Mouse (Mus musculus) monocyte, adult 5-6 weeks (primary cell): ENCODE data around the gene Strn4. TPM values are rescaled to one million over a fixed set of nuclear protein-coding genes. Genes with fewer than 3 reads are reported as not detected.

Experiments
- ATAC-seq: fragments of 153-309, 156-312 bp; replicated peaks from 2 replicates; pipeline ENCODE4 v1.8.0; 2017; ENCODE audit warnings: mild to moderate bottlenecking; ENCODE audit not compliant: low TSS enrichment, insufficient number of reproducible peaks, severe bottlenecking, poor library complexity, low FRiP score
- total RNA-seq: library from RNA; stranded (forward); fragments of 200-1000, 200-491, 200-594 nt; gene quantifications from 3 replicates; pipeline ENCODE4 v1.2.3, GENCODE M21; 2017

Gene Strn4
- 70.9 to 99.8 TPM (median 71.5 TPM) in 3 replicates for total RNA-seq

DNA sequence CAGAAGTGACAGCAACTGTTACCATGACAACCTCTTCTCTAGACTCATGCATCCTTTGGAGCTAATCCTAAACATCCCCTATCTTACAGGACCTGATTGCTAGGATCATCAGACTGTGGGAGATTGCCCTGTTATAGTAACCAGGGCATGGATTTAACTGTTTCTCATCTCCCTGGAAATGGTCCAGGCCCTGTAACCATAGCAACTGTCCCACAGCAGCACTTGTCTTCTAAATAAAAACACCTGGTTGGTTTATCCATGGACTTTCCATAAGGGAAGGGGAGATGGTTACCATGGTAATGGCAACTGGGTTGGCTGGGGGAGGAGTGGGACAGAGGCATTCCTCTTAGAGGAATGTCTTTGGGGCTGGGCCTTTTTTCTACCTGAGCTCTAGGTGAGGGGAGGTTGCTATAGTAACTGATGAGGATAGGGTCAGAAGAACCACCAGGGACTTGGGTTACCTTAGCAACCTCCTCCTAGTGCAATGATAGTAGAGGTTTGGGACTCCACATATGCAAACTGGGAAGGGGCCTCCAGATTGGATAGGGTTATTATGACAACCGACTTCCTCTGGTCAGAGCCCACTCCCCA, at the start of gene Strn4:
Strn4 (plus strand) TSS at position 539 of the 591 bp plus-strand sequence.
- ATAC-seq: no peak

DNA sequence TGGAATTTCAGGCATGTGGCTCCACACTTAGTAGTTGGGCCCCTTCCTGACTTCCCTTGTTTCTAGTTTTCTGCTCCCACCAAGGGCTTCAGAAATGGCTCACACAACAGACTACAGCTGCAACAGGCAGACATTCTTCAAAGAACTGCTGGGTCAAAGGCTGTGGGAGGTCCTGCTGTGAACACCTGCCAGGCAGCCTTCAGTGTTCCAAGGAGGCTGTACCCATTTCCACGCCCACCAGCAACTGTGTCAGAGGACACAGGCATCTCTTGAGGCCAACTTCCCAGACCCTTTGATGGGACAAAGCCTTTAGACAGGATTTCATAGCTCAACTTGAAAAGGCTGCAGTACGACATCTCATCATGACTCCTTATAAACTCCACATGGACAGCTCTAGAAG, 49.2 kb upstream of the Strn4 start:
- no peak for ATAC-seq

DNA sequence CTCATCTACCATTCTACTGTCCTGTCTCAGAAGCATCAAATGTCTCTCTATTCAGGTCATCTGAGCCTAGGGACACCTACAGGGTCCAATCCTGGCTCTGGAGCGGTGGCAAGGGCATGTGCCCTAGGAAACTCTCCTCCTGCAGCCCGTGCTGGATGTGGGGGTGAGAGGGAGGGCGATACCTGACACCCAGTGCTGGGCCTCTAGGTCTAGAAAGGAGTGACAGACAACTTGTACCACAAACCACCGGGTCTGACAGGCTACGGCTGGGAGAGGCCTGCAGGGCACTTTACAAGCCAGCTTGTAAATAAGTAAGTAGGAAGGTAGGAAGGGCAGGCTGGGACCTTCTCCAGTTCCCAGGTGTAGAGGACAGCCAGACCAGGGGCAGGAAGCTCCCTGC, 39.8 kb upstream of the Strn4 start:
- no peak for ATAC-seq

DNA sequence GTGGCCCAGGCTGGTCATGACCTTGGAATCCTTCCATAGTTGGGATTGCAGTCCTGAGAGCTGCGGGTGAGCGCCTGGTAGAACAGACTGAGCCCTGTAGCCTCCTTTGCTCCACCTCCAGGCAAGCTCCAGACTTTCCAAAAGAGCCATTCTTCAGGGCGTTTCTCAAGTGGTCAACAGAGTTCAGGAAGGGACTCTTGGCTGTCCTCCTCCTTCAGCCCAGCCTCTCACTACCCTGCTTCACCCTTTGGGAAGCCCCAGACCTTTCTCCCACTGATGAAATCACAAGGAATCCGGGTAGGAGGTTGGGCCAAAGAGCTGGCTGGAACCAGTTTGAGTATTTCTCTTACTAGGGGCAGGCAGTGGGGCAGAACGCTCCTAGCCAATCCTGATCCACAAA, 35.6 kb upstream of the Strn4 start:
- no peak for ATAC-seq

DNA sequence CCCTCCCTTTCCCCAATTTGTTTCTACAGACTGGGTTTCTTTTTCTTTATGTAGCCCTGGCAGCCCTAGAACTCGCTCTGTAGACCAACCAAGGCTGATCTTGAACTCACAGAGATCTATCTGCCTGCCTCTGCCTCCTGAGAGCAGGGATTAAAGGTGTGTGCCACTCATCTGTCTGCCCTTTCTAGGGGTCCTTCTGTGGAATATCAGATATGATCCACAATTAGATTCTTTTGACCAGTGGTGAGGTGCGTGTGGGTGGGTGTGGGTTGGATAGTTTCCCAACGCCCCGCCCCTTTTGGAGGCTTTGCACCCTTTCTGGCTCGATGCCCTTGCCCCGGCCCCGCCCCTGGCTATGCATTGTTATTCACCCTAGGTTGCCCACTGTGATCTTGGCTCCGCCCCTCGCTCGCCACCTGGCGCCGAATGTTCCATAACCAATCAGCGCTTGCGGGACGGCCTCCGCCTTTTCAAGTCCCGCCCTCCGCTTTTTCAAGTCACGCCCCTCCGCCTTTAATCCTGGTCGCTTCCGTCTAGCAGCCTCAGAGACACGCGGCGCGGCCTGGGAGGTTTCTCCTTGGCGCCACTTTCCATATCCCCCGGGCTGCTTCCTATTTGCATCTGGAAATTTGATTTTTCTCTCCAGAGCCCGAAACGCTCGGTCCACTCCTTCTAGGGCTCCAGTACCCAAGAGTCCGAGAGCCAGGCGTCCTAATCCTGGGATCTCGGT, 34.7 kb upstream of the Strn4 start, which contains the start of gene Slc1a5:
Slc1a5 (plus strand) TSS at position 516 of the 730 bp plus-strand sequence.
- ATAC-seq: peak; percentile 84

DNA sequence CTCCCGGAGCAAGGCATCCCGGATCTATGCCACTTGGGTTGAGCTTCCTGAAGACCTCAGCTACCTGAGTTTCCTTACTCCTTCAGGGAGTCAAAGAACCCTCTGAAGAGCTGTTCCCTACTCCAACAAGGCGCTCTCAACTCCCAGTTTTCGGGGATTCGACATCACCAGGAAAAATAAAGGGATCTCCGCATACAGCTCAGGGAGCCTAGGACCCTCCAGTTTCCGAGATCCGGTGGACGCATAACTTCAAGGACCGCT, 34.2 kb upstream of the Strn4 start:
- ATAC-seq: no peak

DNA sequence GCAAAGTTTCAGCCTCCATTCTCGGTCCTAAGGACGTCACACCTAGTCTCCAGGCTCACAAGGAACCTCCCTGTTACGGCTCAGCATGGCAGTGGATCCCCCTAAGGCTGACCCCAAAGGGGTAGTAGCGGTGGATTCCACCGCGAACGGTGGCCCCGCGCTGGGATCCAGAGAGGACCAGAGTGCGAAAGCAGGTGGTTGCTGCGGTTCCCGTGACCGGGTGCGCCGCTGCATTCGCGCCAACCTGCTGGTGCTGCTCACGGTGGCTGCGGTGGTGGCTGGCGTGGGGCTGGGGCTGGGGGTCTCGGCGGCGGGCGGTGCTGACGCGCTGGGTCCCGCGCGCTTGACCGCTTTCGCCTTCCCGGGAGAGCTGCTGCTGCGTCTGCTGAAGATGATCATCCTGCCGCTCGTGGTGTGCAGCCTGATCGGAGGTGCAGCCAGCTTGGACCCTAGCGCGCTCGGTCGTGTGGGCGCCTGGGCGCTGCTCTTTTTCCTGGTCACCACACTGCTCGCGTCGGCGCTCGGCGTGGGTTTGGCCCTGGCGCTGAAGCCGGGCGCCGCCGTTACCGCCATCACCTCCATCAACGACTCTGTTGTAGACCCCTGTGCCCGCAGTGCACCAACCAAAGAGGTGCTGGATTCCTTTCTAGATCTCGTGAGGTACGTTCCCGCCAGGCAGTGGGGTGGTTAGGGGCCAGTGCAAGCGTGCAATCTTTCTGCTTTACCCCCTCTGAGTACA, 33.7 kb upstream of the Strn4 start:
- ATAC-seq: no peak

DNA sequence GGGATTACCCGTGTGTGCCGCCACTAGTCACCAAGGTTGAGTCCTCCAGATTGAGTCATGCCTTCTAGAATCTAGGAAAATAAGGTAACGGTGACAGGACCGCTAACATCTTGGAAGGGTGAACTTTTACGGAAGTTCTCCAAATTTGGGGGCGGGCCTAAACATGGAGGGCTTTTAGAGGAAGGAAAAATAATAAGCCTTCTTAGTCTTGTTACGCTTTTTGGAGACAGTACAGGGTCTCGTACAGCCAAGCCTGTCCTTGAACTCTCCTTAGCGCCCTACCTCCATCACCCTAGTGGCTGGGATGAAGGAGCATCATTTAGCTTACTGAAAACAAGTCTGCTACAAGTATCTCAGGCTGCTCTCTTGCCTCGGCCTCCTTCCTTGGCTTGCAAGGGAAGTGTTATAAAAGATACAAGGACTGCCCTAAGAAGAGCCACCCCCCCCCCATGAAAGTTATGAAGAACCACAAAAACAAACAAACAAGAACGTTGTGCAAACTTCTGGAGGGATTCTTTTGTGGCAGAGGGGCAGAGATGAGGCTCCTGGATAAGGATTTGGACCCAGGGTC, 33.0 kb upstream of the Strn4 start:
- ATAC-seq: no peak

DNA sequence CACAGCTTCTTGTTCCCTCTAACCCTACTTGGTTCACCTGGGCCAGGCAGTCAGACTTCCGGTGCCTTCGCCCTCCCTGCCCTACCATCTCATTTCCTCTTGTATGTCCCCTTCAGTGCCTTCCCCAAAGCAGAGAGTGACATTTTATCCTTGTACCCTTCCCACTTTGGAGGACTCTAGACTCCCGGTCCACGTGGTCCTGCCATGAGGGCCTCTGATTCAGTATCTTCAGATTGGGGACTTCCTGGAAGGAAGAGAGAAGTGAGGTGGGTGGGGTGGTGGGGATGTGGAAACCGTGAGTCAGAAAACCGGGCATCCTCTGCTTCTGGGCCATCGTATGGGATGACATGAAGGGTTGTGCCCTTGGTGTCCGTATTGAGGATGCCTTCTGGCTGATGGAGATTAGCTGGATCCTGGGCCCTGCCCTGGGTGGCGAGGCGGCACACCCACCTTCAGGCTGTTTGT, 32.4 kb upstream of the Strn4 start:
- 0 out of 2 replicates have a peak, but pooled peaks have one; percentile 8 for ATAC-seq

DNA sequence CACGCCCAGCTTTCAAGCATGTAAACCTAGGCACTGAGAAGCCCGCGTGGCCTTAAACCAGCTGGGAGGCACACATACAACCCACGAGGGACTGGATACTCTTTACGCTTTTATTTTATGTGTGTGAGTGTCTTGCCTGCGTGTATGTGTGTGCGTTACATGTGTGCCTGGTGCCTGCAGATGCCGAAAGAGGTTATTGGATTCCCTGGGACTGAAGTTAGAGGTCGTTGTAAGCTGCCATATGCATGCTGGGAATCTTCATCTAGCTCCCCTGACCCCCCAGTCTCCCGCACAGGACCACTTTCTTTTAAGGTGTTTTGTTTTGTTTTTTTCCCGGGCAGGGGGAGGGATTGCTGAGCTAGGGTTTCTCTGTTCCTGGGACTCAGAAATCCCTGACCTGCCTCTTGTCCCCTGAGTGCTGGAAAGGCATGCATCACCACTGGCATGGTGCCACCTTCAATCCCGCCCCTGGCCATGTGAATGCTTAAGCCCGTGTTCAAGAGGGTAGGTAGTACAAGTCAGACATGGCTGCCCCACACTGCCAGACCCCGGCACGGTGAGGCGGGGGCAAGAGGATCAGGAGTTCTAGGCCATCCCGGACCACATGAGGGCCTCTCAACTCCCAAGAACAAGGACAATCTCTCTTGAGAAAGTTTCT, 31.8 kb upstream of the Strn4 start:
- ATAC-seq: no peak

DNA sequence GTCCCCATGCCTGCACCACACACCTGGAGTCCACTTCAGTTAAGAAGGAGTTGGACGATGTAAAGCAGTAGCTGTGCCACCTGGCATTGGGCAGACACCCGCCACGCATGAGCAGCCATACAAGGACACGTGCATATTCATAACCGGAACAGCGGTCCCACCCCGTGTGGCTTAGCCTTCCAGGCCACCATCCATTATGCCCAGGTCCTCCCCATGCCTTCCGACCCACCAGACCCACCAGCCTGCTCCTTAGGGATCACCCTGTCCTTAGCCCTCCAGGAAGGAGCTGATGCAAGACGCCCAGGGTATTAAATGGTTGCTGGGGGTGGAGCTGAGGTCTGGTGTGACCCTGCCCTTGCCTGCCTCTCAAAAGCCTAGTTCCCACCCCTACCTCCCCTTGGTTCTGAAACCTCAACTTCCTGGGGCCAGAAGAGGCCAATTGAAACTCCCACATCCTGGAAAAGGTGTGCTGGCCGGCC, 31.2 kb upstream of the Strn4 start:
- no peak for ATAC-seq

DNA sequence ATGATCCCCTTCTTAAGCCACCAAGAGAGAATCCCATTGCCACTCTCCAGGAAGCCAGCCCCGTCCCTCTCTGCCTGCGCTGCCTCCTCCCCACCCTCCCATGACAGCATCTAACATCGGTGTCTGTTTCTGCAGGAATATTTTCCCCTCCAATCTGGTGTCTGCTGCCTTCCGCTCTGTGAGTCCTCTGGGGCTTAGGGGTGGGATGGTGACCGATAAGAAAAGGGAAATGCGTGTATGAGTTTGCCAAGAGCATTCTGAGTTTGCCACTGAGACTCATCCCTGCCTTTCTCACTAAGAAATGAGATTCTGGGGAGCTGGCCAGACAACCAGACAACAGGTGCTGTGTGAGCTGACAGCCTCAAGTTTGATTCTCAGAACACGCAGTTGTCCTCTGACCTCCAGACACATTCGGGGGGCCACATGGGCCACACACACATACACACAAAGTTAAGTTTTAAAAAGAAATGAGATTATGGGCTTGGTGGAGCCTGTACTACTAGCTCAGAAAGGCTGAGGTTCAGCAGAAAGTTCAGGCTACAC, 30.1 kb upstream of the Strn4 start:
- no peak for ATAC-seq

DNA sequence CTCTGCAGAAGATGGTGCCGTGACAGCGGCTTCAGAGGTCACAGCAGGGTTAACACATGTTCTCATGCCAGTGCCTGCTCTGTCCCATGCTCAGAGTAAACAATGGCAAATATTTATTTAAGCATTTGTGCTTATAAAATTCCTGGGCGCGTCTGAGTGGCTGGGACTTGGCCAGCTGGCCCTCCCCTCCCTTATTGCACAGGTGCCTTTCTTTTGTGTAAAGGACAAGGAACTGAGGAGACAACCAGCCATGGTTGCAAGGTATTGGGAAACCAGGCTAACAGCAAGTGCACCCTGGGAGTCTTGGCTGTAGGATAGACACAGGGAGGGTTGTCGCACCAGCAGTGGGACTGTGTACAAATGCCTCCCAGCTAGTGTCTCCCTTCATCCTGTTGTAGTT, 23.4 kb upstream of the Strn4 start:
- no peak for ATAC-seq

DNA sequence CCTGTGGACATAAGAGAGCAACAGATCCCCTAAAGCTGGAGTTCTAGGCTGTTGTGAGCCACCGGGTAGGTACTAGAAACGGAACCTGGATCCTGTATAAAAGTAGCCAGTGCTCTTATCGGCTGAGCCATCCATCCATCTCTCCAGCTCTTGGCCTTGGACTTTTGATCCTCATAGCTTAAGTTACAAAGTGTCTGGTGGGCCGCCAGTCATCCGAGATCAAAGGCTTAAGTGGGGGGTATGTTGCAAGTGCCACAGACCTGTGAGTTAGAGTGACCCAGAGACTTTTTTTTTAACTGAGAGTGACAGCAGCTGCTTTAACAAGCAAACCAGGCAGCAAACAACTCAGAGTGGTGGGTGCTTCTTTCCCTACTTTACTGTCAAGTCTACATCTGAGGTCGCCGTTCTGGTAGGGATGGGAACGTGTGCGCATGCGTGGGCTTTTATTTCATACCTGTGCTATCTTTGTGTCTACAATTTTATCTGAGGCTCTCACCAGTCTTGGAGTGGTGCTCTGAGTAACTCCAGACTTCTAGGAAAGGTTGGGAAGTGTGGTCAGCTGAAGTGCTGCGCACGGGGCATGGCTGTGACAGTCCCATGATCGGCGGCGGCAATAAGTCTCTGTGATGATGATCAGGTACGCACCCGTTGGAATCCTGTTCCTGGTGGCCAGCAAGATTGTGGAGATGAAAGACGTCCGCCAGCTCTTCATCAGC, 22.5 kb upstream of the Strn4 start:
- ATAC-seq: no peak

DNA sequence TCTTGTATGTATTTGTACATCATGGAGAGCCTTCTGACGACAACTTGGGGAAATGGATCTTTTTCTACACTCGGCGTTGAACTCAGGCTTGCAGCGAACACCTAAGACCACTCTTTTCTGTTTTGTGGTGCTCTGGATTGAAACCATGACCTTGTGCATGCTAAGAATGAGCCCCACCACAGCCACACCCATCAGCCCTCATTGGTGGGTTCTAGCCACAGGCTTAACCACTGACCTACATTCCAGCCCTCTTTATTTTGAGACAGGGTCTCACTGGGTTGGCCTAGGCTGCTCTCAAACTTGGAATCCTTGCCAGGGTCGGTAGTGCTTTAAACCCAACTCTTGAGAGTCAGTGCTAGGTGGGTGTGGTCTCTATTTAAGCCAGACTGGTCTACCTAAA, 20.8 kb upstream of the Strn4 start:
- ATAC-seq: no peak

DNA sequence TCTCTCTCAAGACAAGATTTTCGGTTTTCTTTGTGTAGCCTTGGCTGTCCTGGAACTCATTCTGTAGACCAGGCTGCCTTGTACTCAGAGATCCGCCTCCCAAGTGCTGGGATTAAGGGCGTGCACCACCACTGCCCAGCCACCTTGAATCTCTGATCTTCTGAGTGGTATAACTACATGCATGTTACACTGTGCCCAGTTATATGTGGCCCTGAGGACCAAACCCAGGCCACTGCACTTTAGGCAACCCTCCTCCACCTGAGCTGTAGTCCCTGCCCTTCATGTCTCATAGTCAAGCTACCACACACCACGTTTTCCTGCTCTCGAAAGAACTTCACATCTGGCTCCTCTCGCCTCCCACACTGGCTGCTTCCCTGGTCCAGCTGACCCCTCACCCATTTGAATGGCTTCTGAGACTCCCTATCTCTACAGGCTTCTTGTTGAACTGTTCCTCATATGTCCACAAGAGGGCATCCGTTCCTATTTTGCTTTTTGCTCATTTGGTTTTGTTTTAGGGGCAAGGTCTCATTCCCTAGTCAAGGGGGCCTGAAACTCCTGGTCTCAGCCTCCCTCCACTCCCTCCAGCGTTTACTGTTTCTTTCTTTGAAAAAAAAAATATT, 11.2 kb upstream of the Strn4 start:
- ATAC-seq: peak; percentile 61; the same call in 1 of the 2 replicates

DNA sequence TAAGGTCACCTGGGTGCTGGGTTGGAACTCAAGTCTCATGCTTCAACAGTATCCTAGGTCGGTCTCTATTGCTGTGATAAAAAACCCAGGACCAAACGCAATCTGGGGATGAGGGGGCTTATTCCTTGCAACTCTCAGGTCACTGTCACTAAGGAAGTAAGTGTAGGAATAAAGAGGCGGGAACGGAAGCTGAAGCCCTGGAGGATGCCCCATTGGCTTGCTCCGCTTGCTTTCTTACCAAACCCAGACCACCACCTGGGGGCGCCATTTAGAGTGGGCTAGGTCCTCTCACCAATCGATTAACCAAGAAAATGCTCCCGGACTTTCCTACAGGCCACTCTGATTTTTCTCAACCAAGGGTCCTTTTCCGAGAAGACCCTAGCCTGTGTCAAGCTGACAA, 7.8 kb upstream of the Strn4 start:
- no peak for ATAC-seq

DNA sequence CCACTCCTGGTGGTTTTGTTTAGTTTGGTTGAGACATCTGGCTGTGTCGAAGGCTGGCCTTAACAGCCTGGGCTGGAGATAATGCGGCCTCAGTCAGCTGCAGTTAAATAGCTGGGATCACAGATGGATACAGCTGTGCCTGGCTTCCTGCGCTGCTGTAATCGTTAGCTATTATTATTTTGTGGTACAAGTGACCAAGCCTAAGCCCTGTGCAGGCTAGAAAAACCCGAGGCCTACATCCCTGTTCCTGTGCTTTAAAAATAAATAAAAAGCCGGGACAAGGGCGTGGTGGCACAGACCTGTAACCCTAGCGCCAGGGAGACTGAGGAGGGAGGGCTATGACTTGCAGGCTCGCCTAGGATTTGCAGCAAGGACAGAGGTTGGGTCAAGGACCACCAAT, 7.0 kb upstream of the Strn4 start:
- no peak for ATAC-seq
